Mouse (Mus musculus): ENCODE data around the gene Stat1.

GRCm38 (mm10) chr1:52118860-52119591 is at the start of gene Stat1:
- TF ChIP-seq POLR2A (IDR thresholded peaks at IDR 0.05; ENCODE audit: borderline replicate concordance, extremely low read depth, insufficient read depth, insufficient read length, poor library complexity, severe bottlenecking) (peak; percentile 13; the same call in 1 of the 2 replicates), CTCF (IDR thresholded peaks at IDR 0.05; ENCODE audit: borderline replicate concordance, extremely low read depth, insufficient read depth, insufficient read length) (no peak)

Measured in brain, embryonic 14.5 days (tissue).